Mouse (Mus musculus) embryonic fibroblast, embryonic 13.5 days (primary cell): ENCODE results near the gene Lsamp.

Experiments
- CTCF ChIP-seq: IDR thresholded peaks from 2 replicates; pipeline ENCODE4 v1.5.1; 2011; ENCODE audit warnings: mild to moderate bottlenecking, control low read depth, low read length, moderate library complexity, borderline replicate concordance; ENCODE audit not compliant: insufficient read depth
- POLR2A ChIP-seq: IDR thresholded peaks from 2 replicates; pipeline ENCODE4 v1.6.1; 2011; ENCODE audit warnings: low read depth, mild to moderate bottlenecking, control low read depth, low read length, moderate library complexity

GRCm38 (mm10) chr16:40652800-40653199 is 668.6 kb downstream of the Lsamp start:
- TF ChIP-seq CTCF = no peak
- TF ChIP-seq POLR2A = no peak
